Mouse (Mus musculus) spleen, postnatal 4 days (tissue): ENCODE data around the gene Mrpl54.

ENCODE experiments used
- DNase-seq, 2 experiments: peaks; one replicate each; pipeline ENCODE4 v3.0.0; 2022; ENCODE audit warnings: low spot score in 2 of 2

Gene Mrpl54

DNA sequence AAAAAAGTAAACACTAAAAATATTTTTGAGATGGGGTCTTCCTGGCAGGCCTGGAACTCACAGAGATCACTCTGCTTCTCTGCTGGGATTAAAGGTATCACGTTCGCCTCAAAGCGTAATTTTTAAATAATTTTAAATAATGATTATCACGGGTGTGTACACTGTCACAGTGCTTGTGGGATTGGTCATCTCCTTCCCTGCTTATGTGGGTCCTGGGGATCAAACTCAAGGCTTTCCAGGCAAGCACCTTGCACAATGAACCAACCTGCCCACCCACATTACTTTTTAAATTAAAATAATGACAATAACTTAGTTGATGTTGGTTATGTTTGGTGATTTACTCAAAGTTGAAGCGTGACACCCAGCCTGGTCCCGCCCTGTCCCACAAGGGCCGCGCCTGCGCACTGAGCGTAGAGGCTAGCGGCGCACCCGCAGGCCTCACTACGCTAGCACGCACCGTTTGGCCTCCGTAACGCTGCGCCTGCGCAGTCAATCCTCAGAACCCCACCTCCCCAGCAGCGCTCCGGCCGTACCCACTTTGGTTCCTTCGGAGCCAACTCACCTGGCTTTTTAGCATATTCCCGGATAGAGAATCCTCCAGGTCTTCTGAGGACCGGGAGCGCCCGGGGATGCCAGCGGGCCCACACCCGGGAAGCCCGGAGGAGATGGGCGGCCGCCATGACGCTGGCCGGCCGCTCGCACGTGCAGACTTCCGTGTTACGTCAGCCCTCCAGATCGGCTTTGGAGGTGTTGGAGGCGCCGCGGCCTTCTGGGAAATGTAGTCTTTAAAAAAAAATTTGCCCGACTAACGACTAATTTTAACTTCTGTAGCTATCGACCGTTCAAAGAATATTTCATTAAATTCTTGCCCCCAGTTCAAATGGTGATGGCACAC lies at the start of gene Mrpl54, which contains the start of gene Apba3:
TSS of gene Mrpl54 (minus strand) at position 724 of the 895 bp plus-strand sequence.
TSS of gene Apba3 (plus strand) at position 750 of the 895 bp plus-strand sequence.
- peak; percentile 96 to 99 for DNase-seq

GRCm38 (mm10) chr10:81315587-81315986 lies 48.9 kb upstream of the Mrpl54 start:
- DNase-seq = no peak

GRCm38 (mm10) chr10:81314201-81314600 lies 47.5 kb upstream of the Mrpl54 start:
- no peak for DNase-seq

GRCm38 (mm10) chr10:81313581-81313980 lies 46.8 kb upstream of the Mrpl54 start:
- DNase-seq = no peak

DNA sequence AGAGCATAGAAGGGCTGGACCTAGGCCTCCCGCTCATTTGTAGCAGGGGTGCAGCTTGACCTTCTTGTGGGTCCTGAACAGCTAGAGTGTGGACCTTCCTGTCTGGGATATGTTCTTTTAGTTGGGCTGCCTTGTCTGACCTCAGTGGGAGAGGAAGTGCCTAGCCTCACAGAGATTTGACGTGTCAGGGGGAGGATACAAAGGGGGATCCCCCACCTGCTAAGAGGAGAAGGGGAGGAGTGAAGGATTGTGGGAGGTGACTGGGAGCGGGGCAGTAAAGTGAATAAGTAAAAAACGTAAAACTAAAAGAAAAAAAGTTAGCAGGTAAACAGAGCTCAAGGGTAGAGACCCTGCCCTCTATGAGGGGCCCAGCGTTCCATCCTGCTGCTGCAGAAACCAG lies 42.8 kb upstream of the Mrpl54 start:
- no peak for DNase-seq

DNA sequence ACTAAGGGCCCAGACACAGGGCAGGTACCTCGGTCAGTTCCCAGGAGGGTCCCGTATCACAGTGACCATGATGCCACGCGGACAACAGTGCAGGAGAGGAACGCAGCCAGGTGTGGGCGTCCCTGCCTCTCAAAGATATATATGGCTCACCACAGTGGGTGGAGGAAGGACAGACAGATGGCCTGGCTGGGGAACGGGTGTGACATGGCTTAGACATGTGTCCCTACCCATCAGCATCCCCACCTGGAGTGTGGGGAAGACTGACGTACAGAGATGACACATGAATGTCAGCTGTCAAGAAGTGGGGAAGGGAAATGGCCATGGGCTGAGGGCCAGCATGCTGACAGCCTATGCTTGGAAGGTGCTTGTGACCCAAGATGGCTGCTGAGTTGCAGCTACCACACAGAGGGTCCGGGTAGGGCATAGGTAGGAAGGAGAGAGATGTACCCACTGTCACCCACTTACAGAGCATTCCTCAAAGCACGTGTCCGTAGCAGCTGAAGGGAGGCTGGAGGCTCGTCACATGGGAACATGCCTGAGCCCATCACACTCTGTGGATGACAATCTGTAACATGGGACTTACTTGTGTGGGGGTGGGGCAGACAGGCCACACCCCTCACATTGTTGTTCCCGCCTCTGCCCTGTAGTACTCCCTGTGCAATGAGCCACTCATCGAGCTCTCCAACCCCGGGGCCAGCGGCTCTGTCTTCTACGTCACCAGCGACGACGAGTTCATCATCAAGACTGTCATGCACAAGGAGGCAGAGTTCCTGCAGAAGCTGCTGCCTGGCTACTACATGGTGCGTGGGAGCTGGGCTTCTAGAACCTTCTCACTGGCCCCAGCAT lies 40.3 kb upstream of the Mrpl54 start:
- DNase-seq = no peak

DNA sequence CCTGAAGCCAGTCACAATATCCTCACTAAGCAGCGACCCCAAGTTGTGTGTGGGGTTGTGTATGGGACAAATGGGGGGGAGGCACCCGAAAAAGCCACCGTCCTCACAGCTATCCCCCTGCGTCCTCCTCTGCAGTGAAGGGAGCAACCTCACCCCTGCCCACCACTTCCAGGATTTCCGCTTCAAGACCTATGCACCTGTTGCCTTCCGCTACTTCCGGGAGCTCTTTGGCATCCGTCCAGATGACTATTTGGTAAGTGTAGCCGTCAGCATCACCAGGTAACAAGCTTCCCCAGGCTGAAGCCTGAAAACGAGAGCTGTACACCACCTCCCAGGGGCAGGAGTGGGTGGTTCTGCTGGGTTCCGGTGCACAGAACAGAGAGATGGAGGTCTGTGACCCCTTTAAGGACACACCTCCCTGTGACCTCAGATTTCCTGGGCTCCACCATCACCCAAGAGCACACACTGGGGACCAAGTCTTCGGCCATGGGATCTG lies 39.5 kb upstream of the Mrpl54 start:
- no peak for DNase-seq

GRCm38 (mm10) chr10:81305663-81306062 lies 38.9 kb upstream of the Mrpl54 start:
- DNase-seq = no peak

DNA sequence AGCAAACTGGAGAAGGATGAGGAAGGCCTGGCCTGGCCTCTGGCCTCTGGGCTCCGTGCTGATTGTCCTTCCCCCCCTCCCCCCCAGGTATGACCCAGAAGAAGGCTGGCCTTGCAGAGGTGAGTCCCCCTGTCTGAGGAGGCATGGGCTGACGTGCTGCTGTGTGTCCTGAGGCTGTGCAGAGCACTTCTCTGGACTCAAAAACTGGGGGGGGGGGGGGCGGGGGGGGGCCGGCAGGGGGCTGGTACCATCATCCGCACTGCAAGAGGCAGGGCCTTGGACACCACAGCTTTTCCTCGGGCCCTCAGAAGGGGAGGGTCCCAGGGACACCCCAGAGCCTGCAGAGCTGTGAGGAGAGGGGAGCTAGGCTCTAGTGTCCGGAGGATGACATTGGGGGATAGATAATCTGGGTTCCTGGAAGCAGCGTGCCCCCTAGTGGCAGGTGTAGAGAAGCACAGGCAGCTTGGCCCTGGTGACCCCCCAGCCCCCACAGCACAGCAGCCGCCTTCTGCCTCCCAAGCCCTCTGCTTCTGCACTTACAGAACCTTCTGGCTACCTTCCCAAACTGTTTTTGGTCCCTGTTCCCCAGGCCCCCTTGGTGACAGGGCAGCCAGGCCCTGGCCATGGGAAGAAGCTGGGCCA lies 38.0 kb upstream of the Mrpl54 start:
- peak; percentile 62 to 87 for DNase-seq

DNA sequence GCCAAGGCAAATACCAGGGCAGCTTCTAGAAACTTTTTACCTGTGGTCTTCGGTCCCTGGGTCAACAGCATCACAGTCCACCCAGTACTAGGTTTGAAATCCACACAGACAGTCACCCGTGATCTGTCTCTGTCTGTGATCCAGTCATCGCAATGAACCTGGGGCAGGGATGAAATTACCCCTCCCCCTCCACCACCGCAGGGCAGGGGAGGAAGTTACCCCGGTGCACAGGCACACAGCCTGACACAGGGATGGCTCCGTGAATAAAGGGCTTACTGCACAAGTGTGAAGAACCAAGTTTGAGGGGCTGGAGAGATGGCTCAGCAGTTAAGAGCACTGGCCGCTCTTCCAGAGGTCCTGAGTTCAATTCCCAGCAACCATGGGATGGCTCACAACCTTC lies 37.0 kb upstream of the Mrpl54 start:
- DNase-seq = no peak

DNA sequence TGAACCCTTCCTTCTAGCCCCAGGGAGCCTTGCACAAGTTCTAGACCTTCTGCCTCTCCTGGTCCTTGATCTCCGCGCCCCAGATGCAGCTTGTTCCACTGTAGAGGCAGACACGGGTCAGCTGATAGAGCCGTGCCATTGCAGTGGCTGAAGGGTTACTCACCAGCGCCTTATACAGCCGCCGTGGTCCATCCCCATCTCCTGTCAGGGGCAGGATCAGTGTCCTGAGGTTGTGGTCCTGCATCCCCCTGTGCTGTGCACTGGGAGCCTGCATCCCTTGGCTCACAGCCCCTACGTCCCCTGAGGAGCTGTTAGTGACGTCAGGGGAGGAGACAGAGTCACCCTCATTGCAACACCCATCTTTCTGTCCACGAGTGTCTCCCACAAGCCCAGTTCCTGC lies 36.5 kb upstream of the Mrpl54 start:
- DNase-seq = no peak

DNA sequence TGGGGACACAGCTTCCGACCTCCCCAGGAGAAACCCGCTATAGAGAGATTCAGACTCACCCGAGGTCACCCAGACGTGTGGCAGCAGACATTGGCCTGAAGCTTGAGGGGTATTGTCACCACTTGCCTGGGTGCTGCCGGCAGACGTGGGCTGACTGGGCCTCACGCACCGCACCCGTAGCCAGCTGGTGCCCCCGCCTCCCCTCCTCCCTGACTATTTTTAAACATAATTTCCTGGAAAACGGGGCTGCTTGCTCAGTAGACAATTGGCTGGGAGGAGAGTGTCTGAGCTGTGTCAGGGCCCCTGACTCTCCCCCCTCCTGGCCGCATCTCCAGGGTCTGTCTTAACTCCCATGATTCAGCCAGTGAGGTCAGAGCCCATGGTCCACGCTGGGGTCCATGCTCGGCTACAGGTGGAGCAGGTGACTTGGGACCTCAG lies 36.1 kb upstream of the Mrpl54 start:
- no peak for DNase-seq

- no peak for DNase-seq
Observed at GRCm38 (mm10) chr10:81302288-81302687, 35.6 kb upstream of the Mrpl54 start.

- no peak for DNase-seq
Observed at GRCm38 (mm10) chr10:81301321-81301720, 34.6 kb upstream of the Mrpl54 start.

- DNase-seq = no peak
Observed at GRCm38 (mm10) chr10:81300352-81300907, 33.7 kb upstream of the Mrpl54 start.

GRCm38 (mm10) chr10:81299585-81300351 lies 33.0 kb upstream of the Mrpl54 start:
- DNase-seq = no peak

DNA sequence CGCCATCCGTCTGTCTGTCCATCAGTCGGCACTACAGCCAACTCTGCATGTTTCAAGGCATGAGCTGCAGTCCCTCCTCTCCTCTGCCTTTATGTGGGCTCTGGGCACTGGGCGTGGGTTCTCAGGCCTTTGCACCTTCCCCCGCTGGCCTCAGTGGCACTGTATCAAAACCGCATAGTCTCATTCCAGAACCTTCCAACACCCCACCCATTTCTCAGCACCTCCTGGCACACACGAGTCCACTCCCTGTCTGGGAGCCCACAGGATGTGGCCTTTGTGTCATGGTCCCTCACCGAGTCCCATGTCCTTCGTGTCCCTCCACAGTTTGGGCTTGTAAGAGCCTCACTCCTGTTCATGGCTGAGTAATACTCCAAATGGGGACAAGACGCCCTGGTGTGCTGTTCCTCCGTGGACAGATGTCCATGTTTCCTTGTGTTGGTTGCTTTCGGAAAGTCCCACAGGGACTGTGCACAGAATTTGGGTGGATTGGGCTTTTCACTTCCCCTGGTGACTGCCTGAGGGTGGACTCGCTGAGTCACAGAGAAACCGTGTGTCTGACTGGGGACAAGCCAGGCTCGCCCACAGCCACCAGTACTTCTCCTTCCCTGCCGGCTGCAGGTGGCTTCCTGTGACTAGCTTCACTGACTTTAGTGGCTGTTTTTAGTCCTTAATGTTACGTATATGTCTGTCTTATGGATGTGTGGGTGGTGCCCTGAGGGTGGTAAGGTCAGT lies 31.8 kb upstream of the Mrpl54 start:
- DNase-seq = peak in 1 of 2 experiments; percentile 62

DNA sequence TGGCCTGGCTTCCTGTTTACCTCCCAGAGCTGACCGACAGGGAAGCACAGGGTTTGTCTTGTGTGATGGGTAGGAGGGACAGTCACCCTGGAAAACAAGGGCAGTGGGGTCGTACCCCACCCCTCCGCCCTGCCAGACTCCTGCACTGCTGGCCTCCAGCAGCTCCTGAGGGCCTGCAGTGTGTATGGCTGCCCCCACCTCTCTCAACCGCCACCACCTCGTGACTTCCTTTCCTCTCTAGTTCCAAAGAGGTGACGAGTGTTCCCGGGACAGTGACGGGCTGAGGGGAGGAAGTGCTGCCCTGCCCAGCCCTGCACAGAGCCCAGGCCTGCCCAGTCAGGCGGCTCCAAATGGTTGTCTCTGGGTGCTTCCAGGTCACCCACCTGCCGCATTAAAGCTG lies 31.1 kb upstream of the Mrpl54 start:
- DNase-seq = peak; percentile 56 to 79

DNA sequence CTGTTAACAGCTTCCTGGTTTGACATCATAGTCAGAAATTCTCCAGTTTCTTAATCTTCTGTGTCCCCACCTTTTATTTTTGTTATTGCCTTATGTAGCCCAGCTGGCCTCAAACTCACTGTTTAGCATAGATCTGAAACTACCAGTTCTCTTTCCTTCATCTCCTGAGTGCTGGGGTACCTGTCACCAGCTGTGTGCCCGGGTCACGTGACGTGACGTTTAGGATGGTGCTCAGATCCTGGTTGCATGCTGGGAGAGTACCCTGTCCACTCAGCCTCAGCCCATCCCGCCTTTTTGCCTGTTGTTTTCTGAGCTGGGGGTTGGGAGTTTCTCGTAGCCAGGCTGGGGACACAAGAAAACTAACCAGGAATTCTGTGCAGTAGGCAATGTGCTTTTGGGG lies 30.5 kb upstream of the Mrpl54 start:
- DNase-seq = no peak

DNA sequence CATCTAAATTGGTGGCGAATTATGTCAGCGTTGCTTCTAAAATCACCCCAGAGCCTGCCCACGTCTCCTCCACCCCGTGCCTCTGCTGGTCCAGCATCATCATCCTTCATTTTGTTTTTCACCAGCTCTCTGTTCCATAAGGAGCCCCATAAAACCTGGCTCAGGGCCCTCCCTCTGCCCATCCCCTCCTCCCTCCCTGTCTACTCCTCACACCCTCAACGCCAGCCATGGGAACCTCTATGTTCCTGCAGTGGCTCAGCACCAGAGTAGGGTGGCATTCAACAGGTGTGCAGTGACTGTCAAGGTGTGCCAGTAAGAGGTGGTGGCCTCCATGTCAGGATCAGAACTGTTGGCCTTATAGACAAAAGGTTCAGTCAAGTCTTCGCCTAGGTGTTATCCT lies 28.5 kb upstream of the Mrpl54 start:
- DNase-seq = no peak
